Mouse (Mus musculus): ENCODE measurements around the gene Ank2. TPM values are rescaled to one million over a fixed set of nuclear protein-coding genes. Genes with fewer than 3 reads are reported as not detected.

Gene Ank2
- 3.9 and 5.7 TPM in 2 replicates for polyA plus RNA-seq (2012; rRNA removed)

GRCm38 (mm10) chr3:127498742-127499400 lies at the start of gene Ank2:
Ank2 (minus strand) TSS chr3:127499350.
- Histone ChIP-seq H3K27me3 (replicated peaks; ENCODE audit: control insufficient read depth, insufficient read depth, low read length) (no peaks in the 10 kb centered on the region), H3K27ac (ENCODE audit: insufficient read depth, low read depth, low read length) (no peak within 1 kb of the TSS), H3K4me1 (ENCODE audit: control insufficient read depth, insufficient read depth, low read length) (no peaks in the 10 kb centered on the region), H3K4me3 (ENCODE audit: insufficient read depth, low read depth, low read length) (peak within 1 kb of the TSS; percentile 29; the same call in 1 of the 2 replicates), H3K36me3 (ENCODE audit: control insufficient read depth, insufficient read depth, low read length) (no peaks in the 10 kb centered on the region)
- TF ChIP-seq POLR2A (IDR thresholded peaks at IDR 0.05; ENCODE audit: low read depth, low read length) = no peak
- TF ChIP-seq CTCF (conservative IDR thresholded peaks at IDR 0.05; ENCODE audit: insufficient read depth, insufficient read length, low read depth, low read length) = no peak
- DNase-seq = peak; percentile 3
- WGBS = under 1% methylated on average over 62 of the region's 62 CpGs

GRCm38 (mm10) chr3:127547882-127548281 lies 48.7 kb upstream of the Ank2 start:
- H3K36me3 ChIP-seq (ENCODE audit: control insufficient read depth, insufficient read depth, low read length) = peaks cover 4% of the 10 kb centered on the region
- no peak overlapping the region for H3K4me3 ChIP-seq (ENCODE audit: insufficient read depth, low read depth, low read length)
- H3K27ac ChIP-seq (ENCODE audit: insufficient read depth, low read depth, low read length) = no peak overlapping the region
- no peaks in the 10 kb centered on the region for H3K4me1 ChIP-seq (ENCODE audit: control insufficient read depth, insufficient read depth, low read length)
- 0 out of 2 replicates have a peak, but pooled peaks have one; percentile 15 for TF ChIP-seq CTCF (conservative IDR thresholded peaks at IDR 0.05; ENCODE audit: insufficient read depth, insufficient read length, low read depth, low read length)
- TF ChIP-seq POLR2A (IDR thresholded peaks at IDR 0.05; ENCODE audit: low read depth, low read length) = no peak
- no peaks in the 10 kb centered on the region for H3K27me3 ChIP-seq (replicated peaks; ENCODE audit: control insufficient read depth, insufficient read depth, low read length)
- 52% methylated on average over 5 of the region's 5 CpGs for WGBS
- peak; percentile 5 for DNase-seq

- Histone ChIP-seq H3K27ac (ENCODE audit: insufficient read depth, low read depth, low read length) (no peak overlapping the region), H3K36me3 (ENCODE audit: control insufficient read depth, insufficient read depth, low read length) (peaks cover 4% of the 10 kb centered on the region), H3K4me1 (ENCODE audit: control insufficient read depth, insufficient read depth, low read length) (no peaks in the 10 kb centered on the region), H3K27me3 (replicated peaks; ENCODE audit: control insufficient read depth, insufficient read depth, low read length) (no peaks in the 10 kb centered on the region), H3K4me3 (ENCODE audit: insufficient read depth, low read depth, low read length) (no peak overlapping the region)
- no peak for TF ChIP-seq CTCF (conservative IDR thresholded peaks at IDR 0.05; ENCODE audit: insufficient read depth, insufficient read length, low read depth, low read length)
- no peak for TF ChIP-seq POLR2A (IDR thresholded peaks at IDR 0.05; ENCODE audit: low read depth, low read length)
- 54% methylated on average over 5 of the region's 5 CpGs for WGBS
- DNase-seq = no peak
These were observed 45.5 kb upstream of the Ank2 start for GRCm38 (mm10) chr3:127544610-127545121.

GRCm38 (mm10) chr3:127543976-127544375 lies 44.8 kb upstream of the Ank2 start:
- peaks cover 4% of the 10 kb centered on the region for H3K36me3 ChIP-seq (ENCODE audit: control insufficient read depth, insufficient read depth, low read length)
- no peak overlapping the region for H3K4me3 ChIP-seq (ENCODE audit: insufficient read depth, low read depth, low read length)
- WGBS = 91% methylated on average over 4 of the region's 4 CpGs
- DNase-seq = no peak
- no peaks in the 10 kb centered on the region for H3K27me3 ChIP-seq (replicated peaks; ENCODE audit: control insufficient read depth, insufficient read depth, low read length)
- TF ChIP-seq POLR2A (IDR thresholded peaks at IDR 0.05; ENCODE audit: low read depth, low read length) (no peak), CTCF (conservative IDR thresholded peaks at IDR 0.05; ENCODE audit: insufficient read depth, insufficient read length, low read depth, low read length) (no peak)
- no peak overlapping the region for H3K27ac ChIP-seq (ENCODE audit: insufficient read depth, low read depth, low read length)
- H3K4me1 ChIP-seq (ENCODE audit: control insufficient read depth, insufficient read depth, low read length) = no peaks in the 10 kb centered on the region

- DNase-seq = no peak
- Histone ChIP-seq H3K4me3 (ENCODE audit: insufficient read depth, low read depth, low read length) (no peak overlapping the region), H3K27ac (ENCODE audit: insufficient read depth, low read depth, low read length) (no peak overlapping the region), H3K27me3 (replicated peaks; ENCODE audit: control insufficient read depth, insufficient read depth, low read length) (no peaks in the 10 kb centered on the region), H3K36me3 (ENCODE audit: control insufficient read depth, insufficient read depth, low read length) (peaks cover 1% of the 10 kb centered on the region; the same call in 1 of the 2 replicates), H3K4me1 (ENCODE audit: control insufficient read depth, insufficient read depth, low read length) (no peaks in the 10 kb centered on the region)
- WGBS = 82% methylated on average over 6 of the region's 6 CpGs
- TF ChIP-seq CTCF (conservative IDR thresholded peaks at IDR 0.05; ENCODE audit: insufficient read depth, insufficient read length, low read depth, low read length) (no peak), POLR2A (IDR thresholded peaks at IDR 0.05; ENCODE audit: low read depth, low read length) (no peak)
These were observed 40.0 kb upstream of the Ank2 start for GRCm38 (mm10) chr3:127539193-127539592.

GRCm38 (mm10) chr3:127530293-127530692 lies 31.1 kb upstream of the Ank2 start:
- WGBS = 23% methylated on average over 4 of the region's 4 CpGs
- no peaks in the 10 kb centered on the region for H3K27me3 ChIP-seq (replicated peaks; ENCODE audit: control insufficient read depth, insufficient read depth, low read length)
- no peaks in the 10 kb centered on the region for H3K36me3 ChIP-seq (ENCODE audit: control insufficient read depth, insufficient read depth, low read length)
- no peak overlapping the region for H3K4me3 ChIP-seq (ENCODE audit: insufficient read depth, low read depth, low read length)
- H3K4me1 ChIP-seq (ENCODE audit: control insufficient read depth, insufficient read depth, low read length) = no peaks in the 10 kb centered on the region
- no peak for DNase-seq
- TF ChIP-seq CTCF (conservative IDR thresholded peaks at IDR 0.05; ENCODE audit: insufficient read depth, insufficient read length, low read depth, low read length) (no peak), POLR2A (IDR thresholded peaks at IDR 0.05; ENCODE audit: low read depth, low read length) (no peak)
- no peak overlapping the region for H3K27ac ChIP-seq (ENCODE audit: insufficient read depth, low read depth, low read length)

- Histone ChIP-seq H3K4me3 (ENCODE audit: insufficient read depth, low read depth, low read length) (no peak overlapping the region), H3K27me3 (replicated peaks; ENCODE audit: control insufficient read depth, insufficient read depth, low read length) (no peaks in the 10 kb centered on the region), H3K4me1 (ENCODE audit: control insufficient read depth, insufficient read depth, low read length) (no peaks in the 10 kb centered on the region), H3K27ac (ENCODE audit: insufficient read depth, low read depth, low read length) (no peak overlapping the region), H3K36me3 (ENCODE audit: control insufficient read depth, insufficient read depth, low read length) (no peaks in the 10 kb centered on the region)
- no peak for DNase-seq
- 86% methylated on average over 4 of the region's 4 CpGs for WGBS
- TF ChIP-seq CTCF (conservative IDR thresholded peaks at IDR 0.05; ENCODE audit: insufficient read depth, insufficient read length, low read depth, low read length) (no peak), POLR2A (IDR thresholded peaks at IDR 0.05; ENCODE audit: low read depth, low read length) (no peak)
These were observed 30.7 kb upstream of the Ank2 start for GRCm38 (mm10) chr3:127529824-127530223.

All from kidney, adult 2 months (tissue).